Mouse (Mus musculus): Measurements from ENCODE around the gene Krt7. TPM values are rescaled to one million over a fixed set of nuclear protein-coding genes. Genes with fewer than 3 reads are reported as not detected.

Gene Krt7
- polyA plus RNA-seq, 2 experiments, result 0.85 to 1.5 TPM

DNA sequence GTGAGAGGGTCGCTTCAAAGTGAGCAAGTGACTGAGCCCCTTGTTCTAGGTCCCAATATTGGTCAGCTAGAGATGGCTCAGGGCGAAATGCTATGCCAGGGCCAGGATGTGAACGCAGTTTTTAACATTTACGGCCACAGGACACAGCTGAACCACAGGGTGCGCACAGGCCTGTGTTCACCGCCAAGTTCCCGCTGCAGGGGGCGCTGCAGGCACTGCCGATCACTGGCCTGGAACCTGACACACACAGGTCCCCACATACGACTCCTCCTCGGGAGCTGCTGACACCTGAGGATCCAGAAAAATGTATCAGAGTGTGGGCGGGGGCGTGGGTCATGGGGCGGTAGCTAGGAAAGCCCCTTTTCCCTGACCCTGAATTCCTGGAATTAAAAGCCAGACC is 48.4 kb downstream of the Krt7 start:
- Histone ChIP-seq H3K4me2 (ENCODE audit: low read depth) (no peak overlapping the region), H3K4me1 (replicated peaks; ENCODE audit: control insufficient read depth in 2 of 2, insufficient read depth in 2 of 2, low read length in 1 of 2) (no peaks in the 10 kb centered on the region), H3K9ac (replicated peaks) (no peak overlapping the region), H3K9me3 (ENCODE audit: control insufficient read depth, low read length) (no peaks in the 10 kb centered on the region; the same call in 1 of the 2 replicates), H3K36me3 (replicated peaks; ENCODE audit: control insufficient read depth, insufficient read depth, low read depth) (no peaks in the 10 kb centered on the region), H3K4me3 (ENCODE audit: insufficient read depth in 1 of 2, low read depth in 2 of 2, low read length in 2 of 2) (no peak overlapping the region), H3K27ac (no peak overlapping the region), H3K27me3 (ENCODE audit: control insufficient read depth, insufficient read depth, low read length) (no peaks in the 10 kb centered on the region)
- ATAC-seq (ENCODE audit: insufficient read depth) (no peak), DNase-seq (ENCODE audit: low read depth in 3 of 3, low spot score in 3 of 3) (no peak)
- WGBS (ENCODE audit: insufficient replicate concordance), result 62% methylated on average over 14 of the region's 14 CpGs
- TF ChIP-seq CTCF (IDR thresholded peaks at IDR 0.05; ENCODE audit: low read depth) (peak; percentile 49), EP300 (IDR thresholded peaks at IDR 0.05; ENCODE audit: low read depth) (no peak)

GRCm38 (mm10) chr15:101463651-101464050 is 52.8 kb downstream of the Krt7 start, which contains the start of gene Krt81:
Gene Krt81 (minus strand): TSS chr15:101463751.
- 66% methylated on average over 13 of the region's 13 CpGs for WGBS (ENCODE audit: insufficient replicate concordance)
- ATAC-seq (ENCODE audit: insufficient read depth) (no peak), DNase-seq (ENCODE audit: low read depth in 3 of 3, low spot score in 3 of 3) (no peak)
- Histone ChIP-seq H3K27ac (no peak within 1 kb of the TSS), H3K4me1 (replicated peaks; ENCODE audit: control insufficient read depth in 2 of 2, insufficient read depth in 2 of 2, low read length in 1 of 2) (no peaks in the 10 kb centered on the region), H3K27me3 (ENCODE audit: control insufficient read depth, insufficient read depth, low read length) (no peaks in the 10 kb centered on the region), H3K4me3 (ENCODE audit: insufficient read depth in 1 of 2, low read depth in 2 of 2, low read length in 2 of 2) (no peak within 1 kb of the TSS), H3K9ac (replicated peaks) (no peak within 1 kb of the TSS), H3K36me3 (replicated peaks; ENCODE audit: control insufficient read depth, insufficient read depth, low read depth) (no peaks in the 10 kb centered on the region), H3K4me2 (ENCODE audit: low read depth) (no peak within 1 kb of the TSS), H3K9me3 (ENCODE audit: control insufficient read depth, low read length) (no peaks in the 10 kb centered on the region)
- TF ChIP-seq CTCF (IDR thresholded peaks at IDR 0.05; ENCODE audit: low read depth), result no peak
- no peak for TF ChIP-seq EP300 (IDR thresholded peaks at IDR 0.05; ENCODE audit: low read depth)

DNA sequence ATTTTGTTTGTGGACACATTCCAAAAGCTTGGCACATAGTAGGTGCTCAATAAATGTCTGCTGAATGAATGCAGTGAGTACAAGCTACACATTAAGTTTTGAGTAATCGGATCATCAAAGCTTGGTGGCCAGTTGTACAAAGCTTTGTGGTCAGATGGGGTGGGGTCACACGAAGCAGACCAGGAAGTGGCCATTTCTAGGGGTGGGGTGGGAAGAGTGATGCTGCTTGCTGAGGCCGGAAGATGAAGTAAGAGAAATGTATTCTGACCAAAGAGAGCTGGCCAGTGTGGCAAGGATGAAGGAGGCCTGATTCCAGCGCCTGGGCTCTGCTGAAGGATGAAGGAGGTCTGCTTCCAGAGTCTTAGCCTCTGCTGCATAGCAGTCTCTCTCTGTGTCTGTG is 58.2 kb downstream of the Krt7 start:
- DNase-seq (ENCODE audit: low read depth in 3 of 3, low spot score in 3 of 3), result no peak
- TF ChIP-seq CTCF (IDR thresholded peaks at IDR 0.05; ENCODE audit: low read depth) (no peak), EP300 (IDR thresholded peaks at IDR 0.05; ENCODE audit: low read depth) (no peak)
- H3K27ac ChIP-seq, result no peak overlapping the region
- no peak overlapping the region for H3K9ac ChIP-seq (replicated peaks)
- no peak overlapping the region for H3K4me2 ChIP-seq (ENCODE audit: low read depth)
- WGBS (ENCODE audit: insufficient replicate concordance), result 42% methylated on average over 4 of the region's 4 CpGs
- no peaks in the 10 kb centered on the region for H3K27me3 ChIP-seq (ENCODE audit: control insufficient read depth, insufficient read depth, low read length)
- ATAC-seq (ENCODE audit: insufficient read depth), result no peak
- no peak overlapping the region for H3K4me3 ChIP-seq (ENCODE audit: insufficient read depth in 1 of 2, low read depth in 2 of 2, low read length in 2 of 2)
- no peaks in the 10 kb centered on the region for H3K36me3 ChIP-seq (replicated peaks; ENCODE audit: control insufficient read depth, insufficient read depth, low read depth)
- no peaks in the 10 kb centered on the region for H3K9me3 ChIP-seq (ENCODE audit: control insufficient read depth, low read length)
- H3K4me1 ChIP-seq (replicated peaks; ENCODE audit: control insufficient read depth in 2 of 2, insufficient read depth in 2 of 2, low read length in 1 of 2), result no peaks in the 10 kb centered on the region

DNA sequence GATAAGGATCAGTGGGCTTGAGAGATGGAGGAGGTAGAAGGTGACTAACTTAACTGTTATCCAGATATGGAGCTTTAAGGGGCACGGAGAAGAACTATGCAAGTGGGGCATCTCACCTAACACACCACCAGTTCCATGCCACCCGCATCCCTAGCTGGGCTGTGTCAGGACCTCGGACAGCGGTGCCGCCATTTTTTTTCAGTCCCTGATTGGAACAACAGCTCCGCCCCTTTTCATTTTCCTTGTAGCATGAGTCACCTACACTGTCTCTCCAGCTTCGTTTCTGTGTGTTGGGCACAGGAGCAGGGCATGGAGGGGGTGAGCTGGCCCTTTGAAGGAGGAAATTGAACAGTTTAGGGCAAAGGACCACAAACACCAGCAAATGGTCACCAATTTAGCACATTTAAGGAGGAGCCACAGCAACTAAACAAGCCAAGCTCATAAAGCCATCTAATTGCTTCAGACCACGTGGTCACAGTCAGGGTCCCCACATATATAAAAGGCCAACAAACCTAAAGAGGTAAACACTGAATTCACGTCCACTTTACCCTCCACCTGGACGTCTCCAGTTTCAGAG is 62.2 kb downstream of the Krt7 start, which contains the start of gene Krt86:
Gene Krt86 (plus strand): TSS at position 527 of the 577 bp plus-strand sequence.
- peak in 1 of 3 experiments; percentile 14 for DNase-seq (ENCODE audit: low read depth in 3 of 3, low spot score in 3 of 3)
- H3K27me3 ChIP-seq (ENCODE audit: control insufficient read depth, insufficient read depth, low read length), result no peaks in the 10 kb centered on the region
- H3K9me3 ChIP-seq (ENCODE audit: control insufficient read depth, low read length), result no peaks in the 10 kb centered on the region
- no peak within 1 kb of the TSS for H3K4me3 ChIP-seq (ENCODE audit: insufficient read depth in 1 of 2, low read depth in 2 of 2, low read length in 2 of 2)
- no peaks in the 10 kb centered on the region for H3K4me1 ChIP-seq (replicated peaks; ENCODE audit: control insufficient read depth in 2 of 2, insufficient read depth in 2 of 2, low read length in 1 of 2)
- no peak for ATAC-seq (ENCODE audit: insufficient read depth)
- no peak within 1 kb of the TSS for H3K27ac ChIP-seq
- TF ChIP-seq CTCF (IDR thresholded peaks at IDR 0.05; ENCODE audit: low read depth) (no peak), EP300 (IDR thresholded peaks at IDR 0.05; ENCODE audit: low read depth) (no peak)
- H3K36me3 ChIP-seq (replicated peaks; ENCODE audit: control insufficient read depth, insufficient read depth, low read depth), result no peaks in the 10 kb centered on the region
- WGBS (ENCODE audit: insufficient replicate concordance), result 22% methylated on average over 10 of the region's 10 CpGs
- no peak within 1 kb of the TSS for H3K4me2 ChIP-seq (ENCODE audit: low read depth)
- H3K9ac ChIP-seq (replicated peaks), result no peak within 1 kb of the TSS

GRCm38 (mm10) chr15:101479007-101479665 is 68.3 kb downstream of the Krt7 start:
- peak; percentile 49; the same call in 1 of the 2 replicates for TF ChIP-seq CTCF (IDR thresholded peaks at IDR 0.05; ENCODE audit: low read depth)
- no peak for TF ChIP-seq EP300 (IDR thresholded peaks at IDR 0.05; ENCODE audit: low read depth)
- Histone ChIP-seq H3K27ac (no peak overlapping the region), H3K36me3 (replicated peaks; ENCODE audit: control insufficient read depth, insufficient read depth, low read depth) (no peaks in the 10 kb centered on the region), H3K4me1 (replicated peaks; ENCODE audit: control insufficient read depth in 2 of 2, insufficient read depth in 2 of 2, low read length in 1 of 2) (no peaks in the 10 kb centered on the region), H3K4me2 (ENCODE audit: low read depth) (no peak overlapping the region), H3K27me3 (ENCODE audit: control insufficient read depth, insufficient read depth, low read length) (no peaks in the 10 kb centered on the region), H3K9ac (replicated peaks) (no peak overlapping the region), H3K9me3 (ENCODE audit: control insufficient read depth, low read length) (no peaks in the 10 kb centered on the region), H3K4me3 (ENCODE audit: insufficient read depth in 1 of 2, low read depth in 2 of 2, low read length in 2 of 2) (no peak overlapping the region)
- ATAC-seq (ENCODE audit: insufficient read depth) (no peak), DNase-seq (ENCODE audit: low read depth in 3 of 3, low spot score in 3 of 3) (no peak)
- 6% methylated on average over 31 of the region's 31 CpGs for WGBS (ENCODE audit: insufficient replicate concordance)
